Mouse (Mus musculus): ENCODE data around the gene Vmn1r119.
"Not testable (repeated sequence)": the region's sequence is repeated elsewhere in the genome, so short reads cannot be mapped to it uniquely, and the experiment has no call there.

The Vmn1r119 gene

DNA sequence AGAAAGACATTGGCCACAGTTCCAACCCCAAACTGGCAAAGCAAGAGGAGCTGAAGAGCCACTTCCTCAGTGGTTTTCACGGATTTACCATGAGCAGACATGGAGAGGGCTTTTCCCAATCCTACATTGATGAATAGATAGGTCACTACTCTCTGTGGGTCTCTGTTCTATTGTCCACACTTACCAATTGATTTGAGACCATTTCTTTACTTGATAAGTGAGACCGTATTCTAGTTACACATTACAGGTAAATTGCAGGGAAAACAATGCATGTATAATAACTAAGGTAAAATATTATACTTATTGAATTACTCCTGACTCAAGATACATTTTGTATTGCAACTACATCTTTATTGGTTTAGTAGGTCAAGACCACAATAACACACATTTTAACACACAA lies at the start of gene Vmn1r119:
TSS of gene Vmn1r119 (minus strand) at position 101 of the 400 bp plus-strand sequence.
- DNase-seq (ENCODE audit: low spot score) = not testable (repeated sequence)

DNA sequence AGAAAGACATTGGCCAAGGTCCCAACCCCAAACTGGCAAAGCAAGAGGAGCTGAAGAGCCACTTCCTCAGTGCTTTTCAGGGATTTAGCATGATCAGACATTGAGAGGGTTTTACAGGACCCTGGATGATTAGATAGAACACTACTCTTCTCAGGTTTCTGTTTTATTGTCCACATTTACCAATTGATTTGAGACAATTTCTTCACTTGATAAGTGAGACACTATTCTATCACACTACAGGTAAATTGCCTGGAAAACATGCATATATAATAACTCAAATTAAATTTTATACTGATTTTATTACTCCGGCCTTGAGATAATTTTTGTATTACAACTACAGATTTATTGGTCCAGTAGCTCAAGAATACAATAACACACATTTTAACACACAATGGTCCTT lies 41.4 kb upstream of the Vmn1r119 start, which contains the start of gene Vmn1r120:
TSS of gene Vmn1r120 (minus strand) at position 101 of the 400 bp plus-strand sequence.
- DNase-seq (ENCODE audit: low spot score) = not testable (repeated sequence)
